ENCODE assay signal across 10 mouse cellular contexts in genomic region chr4:114917091-114917490, GRCm38 (mm10). TPM values are rescaled to one million over a fixed set of nuclear protein-coding genes. Genes with fewer than 3 reads are reported as not detected.
DNase-seq lines count a peak whose midpoint lies in the region; ATAC-seq and TF ChIP-seq lines count a peak whose summit lies in the region.
"Had no signal": no experiment of that assay in that cellular context is flagged by ENCODE, and none has a peak within 500 bp of the region (broad histone marks: within the 10 kb centered on the region; RNA-seq: fewer than 3 reads in every experiment).

No protein-coding gene starts in this region.

- no peak overlapping the region for H3K27ac ChIP-seq in heart, adult 2 months
- no peak overlapping the region for H3K27ac ChIP-seq in heart, embryonic 12.5 days (ENCODE audit: poor library complexity, severe bottlenecking)
- no peak overlapping the region for H3K27ac ChIP-seq in thymus, adult 2 months (ENCODE audit: control insufficient read depth, insufficient read depth, low read length)
- no peak overlapping the region for H3K27ac ChIP-seq in limb, embryonic 14.5 days (replicated peaks; ENCODE audit: low read depth, low read length)
- no peak overlapping the region for H3K27ac ChIP-seq in stomach, postnatal 0 days (replicated peaks)
- H3K27ac ChIP-seq: limb, embryonic 13.5 days had no signal

- intact Hi-C loops in heart, adult 2 months (cut with DNase I) = loop anchor here (2.0 kb wide), 1 partner anchor 30 kb away; no protein-coding TSS in a partner anchor

- H3K79me2 ChIP-seq in heart, adult 2 months (replicated peaks; ENCODE audit: control insufficient read depth, insufficient read depth, low read length) = no peaks in the 10 kb centered on the region

- no peaks in the 10 kb centered on the region for H3K36me3 ChIP-seq in heart, adult 2 months (ENCODE audit: control insufficient read depth, insufficient read depth, low read length)
- H3K36me3 ChIP-seq in heart, embryonic 12.5 days = no peaks in the 10 kb centered on the region
- no peaks in the 10 kb centered on the region for H3K36me3 ChIP-seq in thymus, adult 2 months (ENCODE audit: control insufficient read depth, insufficient read depth, low read length)
- no peaks in the 10 kb centered on the region for H3K36me3 ChIP-seq in limb, embryonic 14.5 days (ENCODE audit: control insufficient read depth, insufficient read depth, low read length)
- H3K36me3 ChIP-seq in stomach, postnatal 0 days (ENCODE audit: control insufficient read depth, insufficient read depth, low read length) = no peaks in the 10 kb centered on the region
- H3K36me3 ChIP-seq: limb, embryonic 13.5 days had no signal

- peak in 1 of 2 experiments; percentile 48 for DNase-seq in heart, adult 2 months
- peak; percentile 50 for DNase-seq in thymus, adult 2 months
- DNase-seq in thymus, adult 18-20 months = no peak
- DNase-seq in c-Kit-positive CD71-positive TER-119-positive erythroid progenitor cells, embryonic 14.5 days (ENCODE audit: low spot score) = peak; percentile 31
- DNase-seq in limb, embryonic 14.5 days (ENCODE audit: low spot score) = peak; percentile 66
- peak; percentile 53 for DNase-seq in stomach, postnatal 0 days (ENCODE audit: low spot score)
- no peak for DNase-seq in ovary, postnatal 10 days (ENCODE audit: low spot score)

- TF ChIP-seq EP300 in heart, adult 2 months (IDR thresholded peaks at IDR 0.05; ENCODE audit: insufficient read depth, low read depth, low read length) = no peak
- TF ChIP-seq EP300 in stomach, postnatal 0 days (optimal IDR thresholded peaks at IDR 0.05) = no peak

- no peak for ATAC-seq in heart, embryonic 12.5 days (ENCODE audit: insufficient number of reproducible peaks, low FRiP score)
- no peak for ATAC-seq in limb, embryonic 14.5 days (ENCODE audit: low FRiP score, low read depth)
- ATAC-seq in stomach, postnatal 0 days (ENCODE audit: low FRiP score, low TSS enrichment) = no peak

- H3K4me1 ChIP-seq in heart, adult 2 months (ENCODE audit: control insufficient read depth, insufficient read depth, low read length) = no peaks in the 10 kb centered on the region
- 0 out of 2 replicates have a peak, but pooled peaks cover 3% of the 10 kb centered on the region for H3K4me1 ChIP-seq in heart, embryonic 12.5 days (replicated peaks)
- H3K4me1 ChIP-seq in thymus, adult 2 months (replicated peaks; ENCODE audit: control insufficient read depth, insufficient read depth, low read length) = no peaks in the 10 kb centered on the region
- H3K4me1 ChIP-seq in limb, embryonic 14.5 days (ENCODE audit: control insufficient read depth, insufficient read depth, low read length) = peaks cover 3% of the 10 kb centered on the region; the same call in 1 of the 2 replicates
- no peaks in the 10 kb centered on the region for H3K4me1 ChIP-seq in stomach, postnatal 0 days (replicated peaks; ENCODE audit: control insufficient read depth, insufficient read depth)

- 40% methylated on average over 2 of the region's 2 CpGs for WGBS in heart, adult 2 months
- 43% methylated on average over 2 of the region's 2 CpGs for WGBS in heart, embryonic 12.5 days
- 81% methylated on average over 2 of the region's 2 CpGs for WGBS in thymus, adult 2 months
- WGBS in limb, embryonic 14.5 days = 38% methylated on average over 2 of the region's 2 CpGs
- 44% methylated on average over 2 of the region's 2 CpGs for WGBS in stomach, postnatal 0 days

- H3K4me3 ChIP-seq in heart, adult 2 months = no peak overlapping the region
- no peak overlapping the region for H3K4me3 ChIP-seq in heart, embryonic 12.5 days
- H3K4me3 ChIP-seq in thymus, adult 2 months (ENCODE audit: control insufficient read depth, insufficient read depth, low read length) = no peak overlapping the region
- H3K4me3 ChIP-seq in limb, embryonic 14.5 days (replicated peaks; ENCODE audit: low read length) = no peak overlapping the region
- H3K4me3 ChIP-seq in stomach, postnatal 0 days (ENCODE audit: low read depth, low read length) = no peak overlapping the region
- H3K4me3 ChIP-seq: limb, embryonic 13.5 days had no signal

- no peak overlapping the region for H3K9ac ChIP-seq in heart, adult 2 months (ENCODE audit: low read depth, low read length)
- H3K9ac ChIP-seq in heart, embryonic 12.5 days = no peak overlapping the region
- no peak overlapping the region for H3K9ac ChIP-seq in limb, embryonic 14.5 days (ENCODE audit: low read depth, low read length, severe bottlenecking)
- H3K9ac ChIP-seq in stomach, postnatal 0 days (ENCODE audit: low read length) = no peak overlapping the region
- H3K9ac ChIP-seq: limb, embryonic 13.5 days had no signal

- no peak for TF ChIP-seq POLR2A in heart, adult 2 months (IDR thresholded peaks at IDR 0.05; ENCODE audit: insufficient read depth, low read depth, low read length)
- TF ChIP-seq POLR2A in thymus, adult 2 months (IDR thresholded peaks at IDR 0.05; ENCODE audit: control insufficient read depth, extremely low read depth, insufficient read depth, low read length, poor library complexity) = no peak
- no peak for TF ChIP-seq POLR2A in limb, embryonic 14.5 days (IDR thresholded peaks at IDR 0.05; ENCODE audit: borderline replicate concordance, extremely low read depth, insufficient read depth, insufficient read length)

- no peaks in the 10 kb centered on the region for H3K9me3 ChIP-seq in heart, embryonic 12.5 days (replicated peaks)
- no peaks in the 10 kb centered on the region for H3K9me3 ChIP-seq in limb, embryonic 14.5 days (ENCODE audit: control insufficient read depth, low read length)
- H3K9me3 ChIP-seq in stomach, postnatal 0 days (ENCODE audit: control insufficient read depth, low read length) = no peaks in the 10 kb centered on the region
- H3K9me3 ChIP-seq: limb, embryonic 13.5 days had no signal

- peaks cover 1% of the 10 kb centered on the region for H3K27me3 ChIP-seq in heart, adult 2 months (ENCODE audit: control insufficient read depth, insufficient read depth, low read length)
- peaks cover 71% of the 10 kb centered on the region for H3K27me3 ChIP-seq in heart, embryonic 12.5 days (replicated peaks)
- no peaks in the 10 kb centered on the region for H3K27me3 ChIP-seq in thymus, adult 2 months (ENCODE audit: control insufficient read depth, insufficient read depth, low read length)
- peaks cover 83% of the 10 kb centered on the region for H3K27me3 ChIP-seq in limb, embryonic 14.5 days (ENCODE audit: control insufficient read depth, insufficient read depth, low read length)
- H3K27me3 ChIP-seq in stomach, postnatal 0 days (ENCODE audit: control insufficient read depth, insufficient read depth, low read length) = peaks cover 7% of the 10 kb centered on the region

- no peak overlapping the region for H3K4me2 ChIP-seq in heart, embryonic 12.5 days
- H3K4me2 ChIP-seq in limb, embryonic 14.5 days (replicated peaks; ENCODE audit: low read depth, low read length, severe bottlenecking) = no peak overlapping the region
- no peak overlapping the region for H3K4me2 ChIP-seq in stomach, postnatal 0 days (replicated peaks; ENCODE audit: low read depth)
- H3K4me2 ChIP-seq: limb, embryonic 13.5 days had no signal

- peak; percentile 86 for TF ChIP-seq CTCF in heart, adult 2 months (IDR thresholded peaks at IDR 0.05)
- TF ChIP-seq CTCF in thymus, adult 2 months (IDR thresholded peaks at IDR 0.05; ENCODE audit: borderline replicate concordance, control insufficient read depth, extremely low read depth, insufficient read depth, low read length, poor library complexity) = no peak
- peak; percentile 81 for TF ChIP-seq CTCF in stomach, postnatal 0 days (IDR thresholded peaks at IDR 0.05; ENCODE audit: low read depth)

RNA-seq across cellular contexts. Expression of gene Foxd2, which starts 8.4 kb away (rescaled TPM):
- under 1 TPM; 0.16 to 0.32 TPM for total RNA-seq in heart, adult 2 months (2021)
- 0.14 and 0.15 TPM in 2 replicates for polyA plus RNA-seq in heart, adult 2 months (2012; rRNA removed)
- polyA plus RNA-seq in heart, embryonic 12.5 days (2016; fragmentation: Nextera tagmentation; extraction: Ambion mirVana) = 0.09 TPM in 1 of 2 replicates, not detected in the other
- 1.4 and 1.8 TPM in 2 replicates for polyA plus RNA-seq in thymus, adult 2 months (2012; rRNA removed)
- 3.9 and 6.6 TPM in 2 replicates for polyA plus RNA-seq in limb, embryonic 14.5 days (2012; rRNA removed)
- 1.2 and 1.5 TPM in 2 replicates for polyA plus RNA-seq in limb, embryonic 14.5 days (2014; fragmentation: Nextera tagmentation; extraction: Ambion mirVana)
- 0.06 TPM in 1 of 2 replicates, not detected in the other for polyA plus RNA-seq in stomach, postnatal 0 days (2015; fragmentation: Nextera tagmentation; extraction: Ambion mirVana)
- polyA plus RNA-seq: stomach, embryonic 14.5 days had no signal

RNA-seq across cellular contexts. Expression of gene Foxe3, which starts 8.7 kb away (rescaled TPM):
- total RNA-seq in heart, adult 2 months (2021) = not detected
- polyA plus RNA-seq in heart, adult 2 months (2012; rRNA removed) = not detected in 2 replicates
- not detected in 2 replicates for polyA plus RNA-seq in heart, embryonic 12.5 days (2016; fragmentation: Nextera tagmentation; extraction: Ambion mirVana)
- polyA plus RNA-seq in thymus, adult 2 months (2012; rRNA removed) = 0.16 and 0.37 TPM in 2 replicates
- polyA plus RNA-seq in limb, embryonic 14.5 days (2012; rRNA removed) = not detected in 2 replicates
- not detected in 2 replicates for polyA plus RNA-seq in limb, embryonic 14.5 days (2014; fragmentation: Nextera tagmentation; extraction: Ambion mirVana)
- polyA plus RNA-seq in stomach, postnatal 0 days (2015; fragmentation: Nextera tagmentation; extraction: Ambion mirVana) = not detected in 2 replicates
- polyA plus RNA-seq: limb, embryonic 13.5 days; stomach, embryonic 14.5 days had no signal

Comparison
In these comparisons a context has a peak if more than half of its experiments do, and no peak if none do; other contexts are left out.
1. DNase-seq: peak in thymus, adult 2 months (single experiment), c-Kit-positive CD71-positive TER-119-positive erythroid progenitor cells, embryonic 14.5 days (single experiment), limb, embryonic 14.5 days (single experiment) and stomach, postnatal 0 days (single experiment); none in thymus, adult 18-20 months (0 of 2) and ovary, postnatal 10 days (single experiment).